Mouse (Mus musculus): ENCODE measurements at regions not wholly inside any gene's neighbourhood (a gene's known extent, or its start where the extent isn't known, plus 50 kb on each side); places are given as distances from the start of the nearest gene placed in this dataset.

DNA sequence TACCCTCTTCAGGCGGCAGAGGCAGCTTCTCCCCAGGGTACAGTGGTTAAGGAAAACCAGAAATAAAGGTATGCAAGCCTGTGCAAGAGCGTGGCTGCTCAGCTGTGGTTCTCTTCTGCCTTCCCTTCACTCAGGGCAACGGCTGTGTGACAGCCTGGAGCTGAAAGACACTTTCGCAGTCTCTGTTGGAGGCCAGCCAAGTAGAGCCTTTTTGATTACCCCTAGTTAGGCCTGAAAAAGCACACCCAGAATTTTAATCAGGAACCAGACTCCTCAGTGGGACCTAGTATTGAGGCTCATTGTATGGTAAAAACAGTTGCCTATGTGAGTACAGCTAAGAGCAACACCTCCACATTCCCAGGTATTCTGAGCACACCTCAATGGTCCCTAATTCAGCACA is 223.8 kb upstream of the Sphkap start:
- 46% methylated on average over 4 of the region's 4 CpGs for WGBS
- DNase-seq: no peak
- no peaks in the 10 kb centered on the region for H3K4me1 ChIP-seq (ENCODE audit: control insufficient read depth, insufficient read depth, low read length)
- no peak overlapping the region for H3K4me3 ChIP-seq (replicated peaks; ENCODE audit: extremely low read depth, low read depth, low read length)
- TF ChIP-seq POLR2A (IDR thresholded peaks at IDR 0.05; ENCODE audit: borderline replicate concordance, extremely low read depth, low read depth, low read length) (no peak), CTCF (IDR thresholded peaks at IDR 0.05; ENCODE audit: insufficient read depth, low read length) (no peak)

DNA sequence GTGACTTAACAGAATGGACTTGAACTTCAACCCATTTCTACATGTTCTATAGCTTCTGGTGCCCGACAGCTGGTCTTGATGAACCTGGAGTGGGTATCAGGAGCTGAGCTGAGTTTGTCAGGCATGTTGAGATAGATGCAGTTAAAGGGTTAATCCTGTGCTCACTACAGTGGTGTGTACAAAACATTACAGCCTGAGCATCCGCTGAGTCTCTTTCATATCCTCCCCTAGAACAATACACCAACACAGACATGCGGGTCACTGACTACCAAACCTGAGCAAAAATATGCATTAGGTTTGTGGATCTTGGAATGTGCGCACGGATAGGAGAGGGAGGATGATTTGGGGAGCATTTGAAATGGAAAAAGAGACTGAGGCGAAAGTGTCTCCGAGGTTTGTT is 223.4 kb upstream of the Sphkap start:
- no peak for DNase-seq
- 65% methylated on average over 7 of the region's 7 CpGs for WGBS
- TF ChIP-seq POLR2A (IDR thresholded peaks at IDR 0.05; ENCODE audit: borderline replicate concordance, extremely low read depth, low read depth, low read length) (no peak), CTCF (IDR thresholded peaks at IDR 0.05; ENCODE audit: insufficient read depth, low read length) (no peak)
- Histone ChIP-seq H3K4me1 (ENCODE audit: control insufficient read depth, insufficient read depth, low read length) (no peaks in the 10 kb centered on the region), H3K4me3 (replicated peaks; ENCODE audit: extremely low read depth, low read depth, low read length) (no peak overlapping the region)

DNA sequence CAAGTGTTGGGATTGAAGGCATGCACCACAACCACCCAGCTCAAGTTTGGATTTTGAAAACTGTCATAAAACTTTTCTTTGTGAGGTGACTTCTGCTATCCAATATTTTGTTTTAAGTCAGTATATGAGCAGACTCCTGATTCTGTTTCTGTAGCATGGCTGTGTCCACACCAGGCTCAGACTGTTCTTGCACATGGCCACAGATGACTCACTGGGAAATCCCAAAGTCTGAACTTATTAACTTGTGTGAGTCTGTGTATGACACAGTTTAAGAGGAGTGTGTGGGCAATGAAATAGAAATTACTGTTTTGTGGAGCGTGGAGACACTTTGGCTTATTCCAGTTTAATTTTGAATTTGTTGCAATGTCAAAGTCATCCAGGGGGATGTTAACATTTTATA is 179.3 kb upstream of the Sphkap start:
- WGBS: 90% methylated on average over 1 of the region's 1 CpGs
- Histone ChIP-seq H3K4me3 (replicated peaks; ENCODE audit: extremely low read depth, low read depth, low read length) (no peak overlapping the region), H3K4me1 (ENCODE audit: control insufficient read depth, insufficient read depth, low read length) (no peaks in the 10 kb centered on the region)
- TF ChIP-seq POLR2A (IDR thresholded peaks at IDR 0.05; ENCODE audit: borderline replicate concordance, extremely low read depth, low read depth, low read length) (no peak), CTCF (IDR thresholded peaks at IDR 0.05; ENCODE audit: insufficient read depth, low read length) (no peak)
- no peak for DNase-seq

DNA sequence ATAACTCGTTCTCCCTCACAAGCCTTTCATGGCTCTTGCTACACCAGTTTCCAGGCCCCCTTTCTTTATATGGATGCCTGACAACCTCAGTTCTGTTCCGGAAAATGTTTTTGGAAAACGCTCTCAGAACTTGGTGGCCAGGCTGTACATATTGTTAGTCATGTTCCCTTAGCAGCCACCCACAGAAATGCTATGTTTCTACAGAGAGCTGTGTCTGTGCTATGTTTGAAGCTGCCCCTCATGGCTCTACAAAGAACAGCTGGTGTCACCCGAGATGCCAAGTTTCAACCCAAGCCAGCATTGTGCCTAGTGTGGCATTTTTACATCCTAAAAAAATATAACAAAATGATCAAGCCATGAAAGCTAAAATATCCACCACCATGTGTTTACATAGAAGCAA is 175.0 kb upstream of the Sphkap start:
- DNase-seq: no peak
- Histone ChIP-seq H3K4me1 (ENCODE audit: control insufficient read depth, insufficient read depth, low read length) (no peaks in the 10 kb centered on the region), H3K4me3 (replicated peaks; ENCODE audit: extremely low read depth, low read depth, low read length) (no peak overlapping the region)
- no peak for TF ChIP-seq POLR2A (IDR thresholded peaks at IDR 0.05; ENCODE audit: borderline replicate concordance, extremely low read depth, low read depth, low read length)
- no peak for TF ChIP-seq CTCF (IDR thresholded peaks at IDR 0.05; ENCODE audit: insufficient read depth, low read length)
- 78% methylated on average over 4 of the region's 4 CpGs for WGBS

DNA sequence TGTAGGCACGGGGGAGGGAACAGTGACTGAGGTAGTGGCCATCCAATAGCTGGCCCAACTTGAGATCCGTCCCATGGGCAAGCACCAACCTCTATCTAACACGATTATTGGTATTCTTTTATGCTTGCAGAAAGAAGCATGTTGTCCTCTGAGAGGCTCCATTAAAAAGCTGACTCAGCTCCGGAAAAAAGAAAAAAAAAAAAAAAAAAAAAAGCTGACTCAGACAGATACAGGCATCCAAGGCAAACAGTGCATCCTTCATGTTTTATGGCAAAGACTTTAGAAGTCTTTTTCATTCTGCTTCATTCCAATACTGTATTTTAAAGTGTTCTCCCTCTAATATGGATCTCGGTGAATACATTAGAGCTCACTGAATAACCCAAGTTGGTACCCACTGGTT is 162.0 kb upstream of the Sphkap start:
- H3K4me1 ChIP-seq (ENCODE audit: control insufficient read depth, insufficient read depth, low read length): no peaks in the 10 kb centered on the region
- no peak for TF ChIP-seq CTCF (IDR thresholded peaks at IDR 0.05; ENCODE audit: insufficient read depth, low read length)
- no peak for TF ChIP-seq POLR2A (IDR thresholded peaks at IDR 0.05; ENCODE audit: borderline replicate concordance, extremely low read depth, low read depth, low read length)
- 81% methylated on average over 5 of the region's 5 CpGs for WGBS
- no peak overlapping the region for H3K4me3 ChIP-seq (replicated peaks; ENCODE audit: extremely low read depth, low read depth, low read length)
- no peak for DNase-seq

DNA sequence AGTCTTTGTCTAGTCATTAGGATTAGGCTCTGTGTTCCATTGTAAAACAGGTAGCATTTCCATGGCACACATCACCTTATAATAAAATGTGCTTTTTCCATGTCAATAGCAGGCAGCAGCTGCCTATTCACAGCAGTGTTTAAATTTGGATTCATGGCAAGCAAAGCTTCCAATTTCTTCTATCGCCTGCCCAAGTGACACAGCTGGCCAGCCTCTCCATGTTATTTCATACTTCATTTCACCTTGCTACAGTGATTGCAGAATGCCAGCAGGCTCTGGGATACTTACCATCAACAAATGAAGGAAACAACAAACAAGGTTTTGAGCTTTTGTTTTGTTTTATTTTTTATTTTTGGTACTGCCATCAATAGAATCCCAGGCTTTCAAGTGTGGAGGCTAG is 160.7 kb upstream of the Sphkap start:
- DNase-seq: no peak
- no peak for TF ChIP-seq POLR2A (IDR thresholded peaks at IDR 0.05; ENCODE audit: borderline replicate concordance, extremely low read depth, low read depth, low read length)
- TF ChIP-seq CTCF (IDR thresholded peaks at IDR 0.05; ENCODE audit: insufficient read depth, low read length): no peak
- no peak overlapping the region for H3K4me3 ChIP-seq (replicated peaks; ENCODE audit: extremely low read depth, low read depth, low read length)
- no peaks in the 10 kb centered on the region for H3K4me1 ChIP-seq (ENCODE audit: control insufficient read depth, insufficient read depth, low read length)
- WGBS: 89% methylated on average over 1 of the region's 1 CpGs

DNA sequence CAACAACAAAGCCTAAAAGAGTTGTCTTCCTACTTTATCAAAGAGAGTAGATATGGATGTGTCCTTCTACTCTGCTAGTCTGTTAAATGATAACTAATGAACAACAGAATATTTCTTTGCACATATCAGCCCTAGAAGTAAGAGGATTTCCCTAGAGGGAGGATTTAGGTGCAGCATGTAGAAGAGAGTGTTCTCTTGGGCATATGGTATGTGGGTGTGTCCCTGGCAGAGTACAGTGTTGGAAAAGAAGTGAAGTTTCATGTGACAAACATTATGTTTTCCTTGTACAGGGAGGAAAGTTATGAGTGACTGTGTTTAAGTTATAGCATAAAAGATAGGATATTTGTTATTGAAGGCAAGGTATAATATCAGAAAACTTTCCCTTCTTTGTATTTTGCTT is 143.6 kb upstream of the Sphkap start:
- no peak for DNase-seq
- Histone ChIP-seq H3K4me3 (replicated peaks; ENCODE audit: extremely low read depth, low read depth, low read length) (no peak overlapping the region), H3K4me1 (ENCODE audit: control insufficient read depth, insufficient read depth, low read length) (no peaks in the 10 kb centered on the region)
- TF ChIP-seq POLR2A (IDR thresholded peaks at IDR 0.05; ENCODE audit: borderline replicate concordance, extremely low read depth, low read depth, low read length) (no peak), CTCF (IDR thresholded peaks at IDR 0.05; ENCODE audit: insufficient read depth, low read length) (no peak)

DNA sequence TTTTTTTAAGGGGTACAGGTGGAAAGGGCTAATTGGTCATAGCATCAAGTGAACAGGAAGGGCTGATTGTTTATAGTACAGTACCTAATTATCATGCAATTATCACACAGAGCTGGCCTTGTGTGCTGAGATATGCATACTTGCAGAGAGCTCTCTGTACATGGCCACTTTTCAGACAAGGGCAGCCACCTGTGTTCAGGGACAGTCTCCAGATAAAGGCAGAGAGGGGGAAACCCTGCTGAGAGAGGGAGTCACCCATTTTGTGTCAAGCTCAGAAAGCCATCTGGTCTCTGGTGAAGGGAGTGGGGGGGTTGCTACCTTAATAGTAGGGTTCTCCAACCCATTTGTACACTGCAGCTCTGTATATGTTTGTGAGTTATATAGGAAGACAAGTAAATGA is 127.5 kb upstream of the Sphkap start:
- TF ChIP-seq CTCF (IDR thresholded peaks at IDR 0.05; ENCODE audit: insufficient read depth, low read length) (no peak), POLR2A (IDR thresholded peaks at IDR 0.05; ENCODE audit: borderline replicate concordance, extremely low read depth, low read depth, low read length) (no peak)
- Histone ChIP-seq H3K4me1 (ENCODE audit: control insufficient read depth, insufficient read depth, low read length) (no peaks in the 10 kb centered on the region), H3K4me3 (replicated peaks; ENCODE audit: extremely low read depth, low read depth, low read length) (no peak overlapping the region)
- no peak for DNase-seq

DNA sequence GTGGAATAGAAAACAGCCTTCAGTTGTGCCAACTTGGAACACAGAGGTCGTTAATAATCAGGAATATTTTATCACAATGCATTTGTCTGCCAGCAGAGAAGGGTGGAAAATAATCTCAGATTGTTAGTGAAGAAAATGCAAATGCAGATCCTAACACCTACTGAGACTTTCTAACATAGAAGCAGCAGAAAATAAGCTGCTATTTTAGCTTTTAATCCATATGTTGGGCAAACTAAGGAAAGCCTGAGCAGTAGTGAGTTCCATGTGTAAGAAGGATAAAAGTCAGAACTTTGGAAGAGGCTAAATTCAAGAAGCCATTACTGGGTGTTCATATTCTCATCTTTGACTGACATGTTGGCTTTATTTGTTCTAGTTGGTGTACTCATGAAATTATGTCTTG is 119.8 kb upstream of the Sphkap start:
- no peak for TF ChIP-seq CTCF (IDR thresholded peaks at IDR 0.05; ENCODE audit: insufficient read depth, low read length)
- no peak for TF ChIP-seq POLR2A (IDR thresholded peaks at IDR 0.05; ENCODE audit: borderline replicate concordance, extremely low read depth, low read depth, low read length)
- 45% methylated on average over 1 of the region's 1 CpGs for whole genome bisulfite sequencing
- H3K4me3 ChIP-seq (replicated peaks; ENCODE audit: extremely low read depth, low read depth, low read length): no peak overlapping the region
- no peaks in the 10 kb centered on the region for H3K4me1 ChIP-seq (ENCODE audit: control insufficient read depth, insufficient read depth, low read length)
- DNase-seq: no peak

DNA sequence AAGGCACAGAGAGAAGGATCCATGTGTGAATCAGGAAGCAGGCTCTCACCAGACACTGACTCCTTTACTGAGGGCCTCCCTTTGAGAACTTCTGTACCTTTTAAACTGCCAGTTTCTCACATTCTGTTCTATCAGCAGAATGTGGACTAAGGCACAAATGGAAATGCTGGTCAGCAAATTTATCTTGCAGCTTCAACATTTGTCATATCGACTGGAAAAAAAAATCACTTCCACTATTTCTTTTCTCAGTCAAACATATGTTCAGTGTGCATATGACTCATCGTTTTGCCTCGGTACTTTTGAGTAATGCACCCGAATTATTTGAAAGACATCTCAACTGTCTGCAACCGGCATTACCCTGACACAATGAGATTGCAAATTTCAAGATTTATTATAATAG is 101.4 kb upstream of the Sphkap start:
- H3K4me1 ChIP-seq (ENCODE audit: control insufficient read depth, insufficient read depth, low read length): no peaks in the 10 kb centered on the region
- no peak overlapping the region for H3K4me3 ChIP-seq (replicated peaks; ENCODE audit: extremely low read depth, low read depth, low read length)
- DNase-seq: no peak
- no peak for TF ChIP-seq POLR2A (IDR thresholded peaks at IDR 0.05; ENCODE audit: borderline replicate concordance, extremely low read depth, low read depth, low read length)
- no peak for TF ChIP-seq CTCF (IDR thresholded peaks at IDR 0.05; ENCODE audit: insufficient read depth, low read length)
- 55% methylated on average over 5 of the region's 5 CpGs for WGBS

DNA sequence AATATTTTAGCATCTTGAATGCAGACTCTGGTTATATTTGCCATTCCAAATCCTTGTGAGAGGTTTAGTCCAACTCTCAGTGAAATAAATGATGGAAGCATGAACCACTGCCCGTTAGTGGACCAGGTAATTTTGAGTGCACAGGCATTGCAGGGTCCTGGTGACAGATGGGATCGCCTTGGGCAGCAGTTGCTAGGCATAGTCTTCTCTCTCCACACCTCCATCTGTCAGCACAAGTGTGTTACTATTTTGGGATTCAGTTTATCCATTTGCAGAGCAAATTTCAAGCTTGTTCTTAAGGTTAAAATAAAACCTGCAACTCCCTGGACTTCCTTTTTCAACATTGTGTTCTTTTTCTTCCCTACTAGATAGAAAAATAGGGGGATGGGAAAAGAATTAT is 97.4 kb upstream of the Sphkap start:
- DNase-seq: no peak
- no peak for TF ChIP-seq CTCF (IDR thresholded peaks at IDR 0.05; ENCODE audit: insufficient read depth, low read length)
- TF ChIP-seq POLR2A (IDR thresholded peaks at IDR 0.05; ENCODE audit: borderline replicate concordance, extremely low read depth, low read depth, low read length): no peak
- no peaks in the 10 kb centered on the region for H3K4me1 ChIP-seq (ENCODE audit: control insufficient read depth, insufficient read depth, low read length)
- no peak overlapping the region for H3K4me3 ChIP-seq (replicated peaks; ENCODE audit: extremely low read depth, low read depth, low read length)
- WGBS: 64% methylated on average over 2 of the region's 2 CpGs
